Mouse (Mus musculus) spleen, adult 2 months (tissue): ENCODE measurements around the gene Magi1.

Source experiments
- CTCF ChIP-seq: fragments of 200-500 bp; IDR thresholded peaks from 2 replicates; pipeline ENCODE4 v1.5.1; 2011; ENCODE audit warnings: mild to moderate bottlenecking, inconsistent platforms; ENCODE audit not compliant: insufficient read depth, insufficient read length, insufficient replicate concordance; ENCODE audit errors: extremely low read depth
- POLR2A ChIP-seq: fragments of 200-500 bp; IDR thresholded peaks from 2 replicates; pipeline ENCODE4 v1.6.1; 2011; ENCODE audit warnings: low read depth, low read length, inconsistent platforms

DNA sequence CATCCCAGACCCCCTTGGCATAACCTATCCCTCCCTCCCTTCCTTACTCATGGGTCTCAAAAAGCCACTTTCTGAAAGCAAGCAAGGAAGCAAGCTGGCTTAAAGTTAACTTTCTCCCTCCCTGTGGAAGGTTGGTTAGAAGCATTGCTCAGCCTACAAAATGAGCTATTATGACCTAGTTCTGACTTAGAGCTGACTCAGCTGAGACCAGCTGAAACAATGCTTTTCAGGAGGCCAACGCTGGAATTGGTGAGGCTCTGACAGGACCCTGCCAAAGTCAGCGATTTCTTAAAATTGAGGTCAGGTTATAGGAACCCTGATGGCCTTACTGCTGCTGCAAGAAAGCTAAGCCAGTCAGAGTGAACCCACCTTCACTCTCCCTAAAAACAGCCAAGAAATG is 386.2 kb downstream of the Magi1 start:
- no peak for TF ChIP-seq POLR2A
- TF ChIP-seq CTCF = no peak
